Mouse (Mus musculus): ENCODE measurements around the gene Hpf1.

Gene Hpf1

GRCm38 (mm10) chr8:60889843-60890519, at the start of gene Hpf1:
Gene Hpf1, plus strand, starts transcription at chr8:60890418.
- in situ Hi-C loops (cut with MboI; ENCODE audit: unreplicated experiment in 2 of 2), result loop anchor here (25.0 kb wide), 2 partner anchors 97 to 597 kb away; partner anchors contain the start of genes Cbr4 (in 2 of the 2), Clcn3 (in 2 of the 2) and Nek1 (in 2 of the 2)

GRCm38 (mm10) chr8:60842388-60842787, 47.8 kb upstream of the Hpf1 start:
- in situ Hi-C loops (cut with MboI; ENCODE audit: unreplicated experiment in 2 of 2), result no loop called here

DNA sequence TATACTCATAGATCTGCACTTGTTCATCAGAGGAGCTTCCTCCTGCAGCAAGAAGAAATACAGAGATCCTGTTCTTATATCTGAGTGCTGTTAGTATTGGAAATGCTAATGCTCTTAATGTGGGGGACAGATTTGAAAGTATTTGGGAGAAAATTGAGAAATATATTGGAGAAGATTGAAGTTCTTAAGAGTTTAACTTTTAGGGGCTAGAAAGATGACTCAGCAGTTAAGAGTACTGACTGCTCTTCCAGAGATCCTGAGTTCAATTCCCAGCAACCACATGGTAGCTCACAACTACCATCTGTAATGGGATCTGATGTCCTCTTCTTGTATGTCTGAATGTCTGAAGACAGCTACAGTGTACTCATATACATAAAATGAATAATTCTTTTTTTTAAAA, 32.7 kb upstream of the Hpf1 start:
- in situ Hi-C loops (cut with MboI; ENCODE audit: unreplicated experiment in 2 of 2), result no loop called here

DNA sequence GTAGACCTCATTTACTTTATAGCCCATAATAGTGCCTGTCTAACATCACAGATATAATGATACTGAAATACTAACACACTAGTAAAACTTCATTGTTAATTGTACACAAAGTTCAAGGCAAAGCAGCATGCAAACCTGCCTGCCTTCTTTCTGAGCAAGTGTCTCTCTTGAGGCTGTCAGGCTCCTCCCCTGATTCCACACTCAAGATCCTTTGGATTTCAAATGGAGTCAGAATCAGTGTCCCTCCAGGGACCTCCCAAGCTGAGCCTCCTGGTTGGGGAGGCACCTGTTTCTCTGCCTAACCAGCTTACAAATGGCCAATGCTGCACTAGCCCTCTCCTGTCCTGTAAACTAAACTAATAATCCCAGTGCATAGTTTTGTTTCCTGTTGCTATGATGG, 32.1 kb upstream of the Hpf1 start:
- in situ Hi-C loops (cut with MboI; ENCODE audit: unreplicated experiment in 2 of 2), result no loop called here

GRCm38 (mm10) chr8:60858911-60859476, 31.2 kb upstream of the Hpf1 start:
- in situ Hi-C loops (cut with MboI; ENCODE audit: unreplicated experiment in 2 of 2), result no loop called here

- in situ Hi-C loops (cut with MboI; ENCODE audit: unreplicated experiment in 2 of 2), result loop anchor here (10.0 kb wide), 2 partner anchors 195 to 245 kb away; no protein-coding TSS in a partner anchor
Measured at GRCm38 (mm10) chr8:60859605-60860004, 30.6 kb upstream of the Hpf1 start.

- in situ Hi-C loops (cut with MboI; ENCODE audit: unreplicated experiment in 2 of 2), result loop anchor here (10.0 kb wide), 2 partner anchors 194 to 246 kb away; no protein-coding TSS in a partner anchor
Measured at GRCm38 (mm10) chr8:60860749-60861148, 29.5 kb upstream of the Hpf1 start.

DNA sequence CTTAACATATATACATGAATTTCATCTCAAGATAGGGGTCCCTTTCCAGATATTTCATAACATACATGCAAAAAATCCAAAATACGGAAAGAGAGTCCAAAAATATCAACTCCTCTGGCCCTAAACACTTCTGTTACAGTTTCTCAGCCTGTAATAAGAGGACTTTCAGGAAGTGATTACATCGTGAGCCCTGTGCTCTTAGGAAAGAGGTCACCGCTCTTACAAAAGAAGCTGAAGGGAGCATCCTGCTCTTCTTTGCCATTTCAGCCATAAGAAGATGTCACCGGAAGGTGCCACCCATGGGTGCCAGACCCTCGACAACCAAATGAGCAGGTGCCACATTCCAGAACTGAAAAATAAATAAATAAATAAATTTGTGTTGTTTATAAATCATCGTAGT, 28.4 kb upstream of the Hpf1 start:
- in situ Hi-C loops (cut with MboI; ENCODE audit: unreplicated experiment in 2 of 2), result loop anchor here (10.0 kb wide), 2 partner anchors 193 to 247 kb away; no protein-coding TSS in a partner anchor

- in situ Hi-C loops (cut with MboI; ENCODE audit: unreplicated experiment in 2 of 2), result loop anchor here (5.0 to 10.0 kb wide), 3 partner anchors 190 to 250 kb away; no protein-coding TSS in a partner anchor
Measured at GRCm38 (mm10) chr8:60864875-60865274, 25.3 kb upstream of the Hpf1 start.

DNA sequence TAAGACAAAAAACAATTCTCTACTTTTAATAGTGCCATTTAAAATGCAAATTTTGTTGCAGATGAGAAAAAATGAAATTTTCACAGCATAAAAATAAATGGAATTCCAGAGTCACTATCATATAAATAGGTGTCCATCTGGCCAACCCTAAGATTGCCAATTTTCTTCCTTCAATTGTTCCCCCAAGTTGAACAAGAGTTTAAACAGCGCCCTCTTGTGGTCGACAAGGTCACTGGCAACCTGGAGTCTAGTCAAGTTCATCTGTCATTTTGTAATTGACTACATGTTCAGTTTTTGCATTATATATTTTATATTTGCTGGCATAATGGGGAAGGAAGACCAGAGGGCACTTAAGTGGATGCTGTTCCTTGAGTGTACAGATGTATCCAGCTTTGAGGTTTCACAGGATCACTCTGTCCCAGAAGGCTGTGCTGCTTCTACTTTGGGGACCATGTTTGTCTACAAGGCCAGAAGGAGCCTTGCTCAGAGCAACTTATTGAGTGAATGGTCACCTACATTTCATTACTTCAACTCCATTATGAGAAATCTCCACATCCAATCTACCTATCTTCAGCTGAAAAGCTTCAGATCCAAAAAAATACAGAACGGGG, 24.6 kb upstream of the Hpf1 start:
- in situ Hi-C loops (cut with MboI; ENCODE audit: unreplicated experiment in 2 of 2), result loop anchor here (5.0 to 10.0 kb wide), 3 partner anchors 189 to 251 kb away; no protein-coding TSS in a partner anchor

GRCm38 (mm10) chr8:60867468-60868115, 22.6 kb upstream of the Hpf1 start:
- in situ Hi-C loops (cut with MboI; ENCODE audit: unreplicated experiment in 2 of 2), result loop anchor here (5.0 to 10.0 kb wide), 3 partner anchors 187 to 253 kb away; no protein-coding TSS in a partner anchor

- in situ Hi-C loops (cut with MboI; ENCODE audit: unreplicated experiment in 2 of 2), result loop anchor here (5.0 to 10.0 kb wide), 3 partner anchors 186 to 254 kb away; no protein-coding TSS in a partner anchor
Measured at GRCm38 (mm10) chr8:60868236-60868965, 21.8 kb upstream of the Hpf1 start.

DNA sequence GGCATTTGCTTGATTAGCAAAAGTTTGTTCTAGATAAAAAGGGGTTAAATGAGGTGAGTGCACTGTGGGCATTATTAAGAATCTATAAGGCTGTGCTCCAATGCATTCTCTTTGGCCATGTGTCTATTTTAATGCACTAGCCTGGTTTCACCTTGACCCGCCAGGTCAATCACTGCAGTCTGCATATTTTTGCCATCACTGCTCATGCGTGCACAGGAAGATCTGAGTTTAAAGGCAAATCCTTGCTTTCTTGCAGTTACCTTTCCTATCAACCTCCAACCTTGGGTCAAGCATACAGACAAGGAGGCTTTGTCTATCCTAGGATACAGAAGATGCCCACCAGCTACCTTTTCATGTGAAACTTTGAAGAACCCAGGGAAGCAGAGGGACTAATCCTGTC, 20.5 kb upstream of the Hpf1 start:
- in situ Hi-C loops (cut with MboI; ENCODE audit: unreplicated experiment in 2 of 2), result loop anchor here (5.0 to 10.0 kb wide), 3 partner anchors 185 to 255 kb away; no protein-coding TSS in a partner anchor

DNA sequence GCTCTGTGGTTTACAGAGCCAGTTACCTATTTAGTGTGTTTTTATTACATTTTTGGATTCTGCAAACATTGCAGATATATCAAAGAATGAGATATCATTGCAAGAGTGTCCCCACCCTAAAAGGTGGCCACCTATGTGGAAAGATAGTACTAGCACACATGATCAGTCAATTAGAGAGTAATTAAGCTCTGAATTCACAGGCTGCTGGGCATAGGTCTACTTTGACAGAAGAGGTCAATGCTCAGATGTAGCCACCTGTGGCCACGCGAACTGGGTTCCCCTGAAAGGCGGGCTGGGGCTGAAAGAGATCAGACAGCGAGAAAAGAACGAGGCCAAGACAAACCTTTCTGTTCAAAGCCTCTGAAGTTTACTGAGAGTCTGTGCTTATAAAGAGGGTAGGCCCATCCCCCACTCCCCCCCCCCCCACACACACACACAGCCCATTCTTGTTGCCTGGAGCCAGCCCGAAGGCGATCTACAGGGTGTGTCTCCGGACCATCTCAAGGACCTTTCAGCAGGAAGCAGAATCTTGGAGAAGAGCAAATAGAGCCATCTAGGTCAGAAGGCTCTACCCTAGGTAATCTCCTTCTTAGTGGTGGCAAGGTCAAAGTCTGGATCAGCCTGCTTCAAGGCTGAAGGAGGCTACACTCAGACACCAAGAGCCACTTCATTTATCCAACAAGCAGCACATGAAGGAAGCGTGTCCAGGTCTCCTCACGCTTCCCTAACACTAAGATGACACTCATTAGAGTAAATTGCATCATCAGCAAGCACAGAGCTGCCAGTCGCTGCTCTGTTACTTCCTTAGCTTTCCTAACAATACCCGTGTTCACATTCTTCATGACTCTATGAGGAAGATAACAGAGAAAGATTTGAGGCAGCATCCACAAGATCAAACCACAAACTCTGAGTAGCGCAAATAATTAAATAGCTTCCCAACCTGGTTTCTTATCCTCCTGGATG, 19.7 kb upstream of the Hpf1 start:
- in situ Hi-C loops (cut with MboI; ENCODE audit: unreplicated experiment in 2 of 2), result no loop called here

GRCm38 (mm10) chr8:60878617-60879016, 11.6 kb upstream of the Hpf1 start:
- in situ Hi-C loops (cut with MboI; ENCODE audit: unreplicated experiment in 2 of 2), result loop anchor here (25.0 kb wide), 2 partner anchors 109 to 609 kb away; partner anchors contain the start of genes Cbr4 (in 2 of the 2), Clcn3 (in 2 of the 2) and Nek1 (in 2 of the 2)

GRCm38 (mm10) chr8:60883419-60884137, 6.6 kb upstream of the Hpf1 start:
- in situ Hi-C loops (cut with MboI; ENCODE audit: unreplicated experiment in 2 of 2), result loop anchor here (25.0 kb wide), 2 partner anchors 104 to 604 kb away; partner anchors contain the start of genes Cbr4 (in 2 of the 2), Clcn3 (in 2 of the 2) and Nek1 (in 2 of the 2)

DNA sequence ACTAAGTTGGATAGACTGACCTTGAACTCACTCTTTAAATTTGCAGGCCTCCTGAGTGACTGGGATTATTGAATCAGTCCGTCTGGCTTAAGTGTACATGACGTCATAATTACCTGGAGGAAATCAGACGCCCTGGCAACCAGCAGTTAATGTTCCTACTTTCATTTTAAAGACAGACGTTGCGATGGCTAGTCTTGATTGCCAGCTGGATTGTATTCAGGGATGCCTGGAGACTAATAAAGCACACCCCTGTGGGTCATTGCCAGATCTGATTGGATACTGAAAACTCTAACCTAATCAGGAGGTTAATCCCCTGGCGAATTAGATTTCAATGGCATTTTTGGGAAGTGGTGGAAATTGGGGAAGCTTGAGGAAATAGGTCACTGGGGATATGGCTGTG, 3.5 kb upstream of the Hpf1 start:
- in situ Hi-C loops (cut with MboI; ENCODE audit: unreplicated experiment in 2 of 2), result loop anchor here (25.0 kb wide), 2 partner anchors 101 to 601 kb away; partner anchors contain the start of genes Cbr4 (in 2 of the 2), Clcn3 (in 2 of the 2) and Nek1 (in 2 of the 2)
